Comparison of ENCODE assay signal across 28 mouse cellular contexts in the genomic region with DNA sequence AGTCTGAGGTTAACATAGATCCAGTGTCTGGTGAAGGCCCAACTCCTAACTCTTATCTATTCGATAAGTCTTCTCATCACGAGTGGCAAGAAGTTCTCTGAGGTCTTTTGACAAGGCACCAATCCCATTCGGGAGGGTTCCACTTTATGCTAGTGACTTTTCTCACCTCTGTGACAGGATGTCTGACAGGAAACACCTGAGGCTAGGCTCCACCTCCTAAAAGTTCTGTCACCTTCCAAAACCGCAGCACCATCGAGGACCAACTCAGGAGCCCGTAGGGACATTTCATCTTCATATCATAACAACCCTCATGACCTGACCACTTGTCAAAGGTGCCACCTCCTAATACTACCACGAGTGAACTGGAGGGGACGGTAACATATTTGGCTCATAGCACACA. TPM values are rescaled to one million over a fixed set of nuclear protein-coding genes. Genes with fewer than 3 reads are reported as not detected.
DNase-seq lines count a peak whose midpoint lies in the region; ATAC-seq lines count a peak whose summit lies in the region.
"Had no signal": no experiment of that assay in that cellular context is flagged by ENCODE, and none has a peak within 500 bp of the region (broad histone marks: within the 10 kb centered on the region; RNA-seq: fewer than 3 reads in every experiment).

No protein-coding gene starts in this region.

- no peak for ATAC-seq in midbrain, embryonic 11.5 days (ENCODE audit: low FRiP score)
- no peak for ATAC-seq in midbrain, embryonic 13.5 days
- peak; percentile 59 for ATAC-seq in megakaryocyte, adult 5-6 weeks (ENCODE audit: poor library complexity, severe bottlenecking)
- ATAC-seq: forebrain, embryonic 13.5 days had no signal

- H3K4me3 ChIP-seq in midbrain, embryonic 11.5 days (ENCODE audit: low read depth, low read length) = no peak overlapping the region
- H3K4me3 ChIP-seq in midbrain, embryonic 13.5 days (replicated peaks) = no peak overlapping the region
- H3K4me3 ChIP-seq: forebrain, embryonic 13.5 days; heart, adult 2 months; heart, embryonic 13.5 days; kidney, embryonic 15.5 days; midbrain, embryonic 12.5 days; neural tube, embryonic 15.5 days had no signal

- no peaks in the 10 kb centered on the region for H3K36me3 ChIP-seq in midbrain, embryonic 11.5 days (ENCODE audit: control insufficient read depth, insufficient read depth, low read length)
- H3K36me3 ChIP-seq in midbrain, embryonic 13.5 days = no peaks in the 10 kb centered on the region
- H3K36me3 ChIP-seq in splenic B cell, adult 2 months (ENCODE audit: control insufficient read depth, insufficient read depth, low read length, poor library complexity, severe bottlenecking) = no peaks in the 10 kb centered on the region
- H3K36me3 ChIP-seq: heart, embryonic 13.5 days; kidney, embryonic 15.5 days; midbrain, embryonic 12.5 days; neural tube, embryonic 15.5 days had no signal

- no peaks in the 10 kb centered on the region for H3K9me3 ChIP-seq in midbrain, embryonic 11.5 days (ENCODE audit: control insufficient read depth, low read length)
- H3K9me3 ChIP-seq in midbrain, embryonic 13.5 days = no peaks in the 10 kb centered on the region
- H3K9me3 ChIP-seq: forebrain, embryonic 13.5 days; heart, embryonic 13.5 days; kidney, embryonic 15.5 days; midbrain, embryonic 12.5 days; neural tube, embryonic 15.5 days had no signal

- no peaks in the 10 kb centered on the region; the same call in 1 of the 2 replicates for H3K27me3 ChIP-seq in midbrain, embryonic 11.5 days (ENCODE audit: control insufficient read depth, insufficient read depth, low read length)
- peaks cover 6% of the 10 kb centered on the region; the same call in 1 of the 2 replicates for H3K27me3 ChIP-seq in midbrain, embryonic 13.5 days
- H3K27me3 ChIP-seq in splenic B cell, adult 2 months (ENCODE audit: control insufficient read depth, insufficient read depth, low read length, poor library complexity, severe bottlenecking) = no peaks in the 10 kb centered on the region
- H3K27me3 ChIP-seq: heart, embryonic 13.5 days; kidney, embryonic 15.5 days; neural tube, embryonic 15.5 days had no signal

- H3K4me2 ChIP-seq in midbrain, embryonic 11.5 days = no peak overlapping the region
- H3K4me2 ChIP-seq in midbrain, embryonic 13.5 days (replicated peaks) = no peak overlapping the region
- H3K4me2 ChIP-seq: forebrain, embryonic 13.5 days; heart, embryonic 13.5 days; hindbrain, embryonic 14.5 days; kidney, embryonic 15.5 days; midbrain, embryonic 12.5 days; neural tube, embryonic 15.5 days had no signal

- 90% methylated on average over 8 of the region's 8 CpGs for WGBS in midbrain, embryonic 11.5 days
- 96% methylated on average over 8 of the region's 8 CpGs for WGBS in midbrain, embryonic 13.5 days

- DNase-seq in midbrain, embryonic 11.5 days (ENCODE audit: low spot score, missing footprints) = peak; percentile 56
- peak; percentile 27 for DNase-seq in thymus, postnatal 14 days
- DNase-seq in thymus, postnatal 36 days = no peak
- DNase-seq in splenic B cell, adult 2 months (ENCODE audit: low read depth, low spot score) = peak; percentile 81
- DNase-seq in layer of hippocampus, postnatal 25 days (ENCODE audit: extremely low spot score in 1 of 2, low spot score in 1 of 2) = no peak
- no peak for DNase-seq in lung, postnatal 4 days
- DNase-seq: adrenal gland, adult 8-10 months; cerebellum, adult 8-10 months; cerebellum, postnatal 25 days; heart, adult 2 months; heart, postnatal 10 days; kidney, adult 18-20 months; kidney, postnatal 36 days; layer of hippocampus, postnatal 36 days; liver; lung, adult 2 months; lung, postnatal 10 days; right cerebral cortex, adult 18-20 months; spleen, adult 18-20 months had no signal

- peaks cover 5% of the 10 kb centered on the region; the same call in 1 of the 2 replicates for H3K4me1 ChIP-seq in midbrain, embryonic 11.5 days (ENCODE audit: control insufficient read depth, insufficient read depth, low read length)
- H3K4me1 ChIP-seq in midbrain, embryonic 13.5 days (replicated peaks) = peaks cover 7% of the 10 kb centered on the region

- H3K9ac ChIP-seq in midbrain, embryonic 11.5 days (ENCODE audit: low read length) = no peak overlapping the region
- H3K9ac ChIP-seq in midbrain, embryonic 13.5 days (replicated peaks) = no peak overlapping the region
- H3K9ac ChIP-seq: forebrain, embryonic 13.5 days; heart, embryonic 13.5 days; hindbrain, embryonic 14.5 days; kidney, embryonic 15.5 days; liver, embryonic 14.5 days; midbrain, embryonic 12.5 days; neural tube, embryonic 15.5 days had no signal

- H3K27ac ChIP-seq in midbrain, embryonic 11.5 days (ENCODE audit: low read depth, low read length) = no peak overlapping the region
- H3K27ac ChIP-seq in midbrain, embryonic 13.5 days = no peak overlapping the region
- H3K27ac ChIP-seq: forebrain, embryonic 13.5 days; heart, adult 2 months; heart, embryonic 13.5 days; hindbrain, embryonic 14.5 days; kidney, embryonic 15.5 days; liver, embryonic 14.5 days; midbrain, embryonic 12.5 days; neural tube, embryonic 15.5 days had no signal

RNA-seq across cellular contexts. Expression of gene Tmem131l, which starts 6.2 kb away (rescaled TPM):
- polyA plus RNA-seq in midbrain, embryonic 11.5 days (2014; fragmentation: Nextera tagmentation; extraction: Ambion mirVana) = 67.1 and 76.3 TPM in 2 replicates
- 81.1 and 91.8 TPM in 2 replicates for polyA plus RNA-seq in midbrain, embryonic 13.5 days (2015; fragmentation: Nextera tagmentation; extraction: Ambion mirVana)
- 40.0 and 63.5 TPM in 2 replicates for total RNA-seq in megakaryocyte, adult 5-6 weeks (2015)
- total RNA-seq in megakaryocyte, adult 5-6 weeks (2017) = 29.7 and 40.2 TPM in 2 replicates
- total RNA-seq in layer of hippocampus, postnatal 25 days (2021) = 10 to 100 TPM; 28.7 to 33.8 TPM

Comparison
In these comparisons a context has a peak if more than half of its experiments do, and no peak if none do; other contexts are left out.
1. DNase-seq: peak in midbrain, embryonic 11.5 days (single experiment), thymus, postnatal 14 days (single experiment) and splenic B cell, adult 2 months (single experiment); none in thymus, postnatal 36 days (0 of 2), layer of hippocampus, postnatal 25 days (0 of 2) and lung, postnatal 4 days (0 of 2).